Mouse (Mus musculus) c-Kit-positive CD71-positive TER-119-positive erythroid progenitor cells, embryonic 14.5 days (primary cell): ENCODE results near the gene Adh1.
A peak's percentile ranks its signal among the peaks of the same experiment; 100 is the strongest.

Source experiments
- DNase-seq: peaks from one replicate; pipeline ENCODE4 v3.0.0-alpha.2; 2013; ENCODE audit warnings: low spot score

Adh1 gene

GRCm38 (mm10) chr3:138260721-138261669, at the start of gene Adh1:
TSS of gene Adh1 (plus strand) at chr3:138260991.
- no peak for DNase-seq

GRCm38 (mm10) chr3:138212431-138212951, 48.3 kb upstream of the Adh1 start:
- no peak for DNase-seq

- DNase-seq: no peak
Measured at GRCm38 (mm10) chr3:138215395-138215989, 45.3 kb upstream of the Adh1 start.

- no peak for DNase-seq
Measured at GRCm38 (mm10) chr3:138216091-138216490, 44.7 kb upstream of the Adh1 start.

GRCm38 (mm10) chr3:138217631-138218264, 43.0 kb upstream of the Adh1 start, which contains the start of gene Adh7:
TSS of gene Adh7 (plus strand) at chr3:138217760.
- no peak for DNase-seq

GRCm38 (mm10) chr3:138221116-138221515, 39.7 kb upstream of the Adh1 start:
- DNase-seq: no peak

- DNase-seq: no peak
Measured at GRCm38 (mm10) chr3:138222511-138222910, 38.3 kb upstream of the Adh1 start.

GRCm38 (mm10) chr3:138222952-138223351, 37.8 kb upstream of the Adh1 start:
- peak; percentile 26 for DNase-seq

GRCm38 (mm10) chr3:138224363-138224954, 36.3 kb upstream of the Adh1 start:
- DNase-seq: no peak

- no peak for DNase-seq
Measured at GRCm38 (mm10) chr3:138225331-138225730, 35.5 kb upstream of the Adh1 start.

GRCm38 (mm10) chr3:138225853-138226252, 34.9 kb upstream of the Adh1 start:
- DNase-seq: no peak

- DNase-seq: no peak
Measured at GRCm38 (mm10) chr3:138226476-138226875, 34.3 kb upstream of the Adh1 start.

GRCm38 (mm10) chr3:138227082-138227481, 33.7 kb upstream of the Adh1 start:
- DNase-seq: no peak

- DNase-seq: no peak
Measured at GRCm38 (mm10) chr3:138227782-138228181, 33.0 kb upstream of the Adh1 start.

- DNase-seq: no peak
Measured at GRCm38 (mm10) chr3:138229448-138229847, 31.3 kb upstream of the Adh1 start.

GRCm38 (mm10) chr3:138230266-138230665, 30.5 kb upstream of the Adh1 start:
- no peak for DNase-seq

GRCm38 (mm10) chr3:138231531-138231930, 29.3 kb upstream of the Adh1 start:
- DNase-seq: no peak

GRCm38 (mm10) chr3:138236546-138237163, 24.1 kb upstream of the Adh1 start:
- DNase-seq: no peak

GRCm38 (mm10) chr3:138238046-138238445, 22.7 kb upstream of the Adh1 start:
- DNase-seq: no peak

- DNase-seq: no peak
Measured at GRCm38 (mm10) chr3:138239461-138239860, 21.3 kb upstream of the Adh1 start.

GRCm38 (mm10) chr3:138240411-138240810, 20.4 kb upstream of the Adh1 start:
- no peak for DNase-seq

- no peak for DNase-seq
Measured at GRCm38 (mm10) chr3:138240942-138241341, 19.8 kb upstream of the Adh1 start.
